Mouse (Mus musculus): ENCODE measurements around the gene Myo1e. TPM values are rescaled to one million over a fixed set of nuclear protein-coding genes. Genes with fewer than 3 reads are reported as not detected.

Myo1e gene
- 10.0 and 10.7 TPM in 2 replicates for polyA plus RNA-seq (2014; fragmentation: Nextera tagmentation; extraction: Ambion mirVana)

GRCm38 (mm10) chr9:70207151-70207831 lies at the start of gene Myo1e:
Gene Myo1e (plus strand): TSS chr9:70207350.
- ATAC-seq (ENCODE audit: insufficient read depth, low FRiP score, low TSS enrichment): peak; percentile 91
- Histone ChIP-seq H3K27me3 (ENCODE audit: control insufficient read depth, insufficient read depth, low read length) (no peaks in the 10 kb centered on the region), H3K4me2 (ENCODE audit: low read depth) (peak within 1 kb of the TSS; percentile 97), H3K9me3 (ENCODE audit: control insufficient read depth, low read length) (no peaks in the 10 kb centered on the region), H3K27ac (ENCODE audit: low read depth, low read length) (peak within 1 kb of the TSS; percentile 27; the same call in 1 of the 2 replicates), H3K4me3 (ENCODE audit: low read depth, low read length) (peak within 1 kb of the TSS; percentile 61), H3K9ac (ENCODE audit: low read length) (peak within 1 kb of the TSS; percentile 63), H3K4me1 (ENCODE audit: control insufficient read depth, insufficient read depth, low read length) (peaks cover 3% of the 10 kb centered on the region; the same call in 1 of the 2 replicates), H3K36me3 (ENCODE audit: control insufficient read depth, insufficient read depth, low read length) (no peaks in the 10 kb centered on the region)
- peak; percentile 88 for DNase-seq (ENCODE audit: low spot score)
- 1% methylated on average over 43 of the region's 43 CpGs for WGBS

- H3K9me3 ChIP-seq (ENCODE audit: control insufficient read depth, low read length): no peaks in the 10 kb centered on the region
- no peak for ATAC-seq (ENCODE audit: insufficient read depth, low FRiP score, low TSS enrichment)
- no peak overlapping the region for H3K4me3 ChIP-seq (ENCODE audit: low read depth, low read length)
- no peak overlapping the region for H3K27ac ChIP-seq (ENCODE audit: low read depth, low read length)
- WGBS: 84% methylated on average over 10 of the region's 10 CpGs
- no peaks in the 10 kb centered on the region for H3K36me3 ChIP-seq (ENCODE audit: control insufficient read depth, insufficient read depth, low read length)
- DNase-seq (ENCODE audit: low spot score): no peak
- no peaks in the 10 kb centered on the region for H3K4me1 ChIP-seq (ENCODE audit: control insufficient read depth, insufficient read depth, low read length)
- H3K27me3 ChIP-seq (ENCODE audit: control insufficient read depth, insufficient read depth, low read length): no peaks in the 10 kb centered on the region
- H3K9ac ChIP-seq (ENCODE audit: low read length): no peak overlapping the region
- H3K4me2 ChIP-seq (ENCODE audit: low read depth): no peak overlapping the region
These were observed 47.1 kb upstream of the Myo1e start for GRCm38 (mm10) chr9:70160071-70160470.

- Histone ChIP-seq H3K4me2 (ENCODE audit: low read depth) (no peak overlapping the region), H3K27me3 (ENCODE audit: control insufficient read depth, insufficient read depth, low read length) (no peaks in the 10 kb centered on the region), H3K9me3 (ENCODE audit: control insufficient read depth, low read length) (no peaks in the 10 kb centered on the region), H3K4me1 (ENCODE audit: control insufficient read depth, insufficient read depth, low read length) (no peaks in the 10 kb centered on the region), H3K36me3 (ENCODE audit: control insufficient read depth, insufficient read depth, low read length) (no peaks in the 10 kb centered on the region), H3K9ac (ENCODE audit: low read length) (no peak overlapping the region), H3K27ac (ENCODE audit: low read depth, low read length) (no peak overlapping the region), H3K4me3 (ENCODE audit: low read depth, low read length) (no peak overlapping the region)
- no peak for ATAC-seq (ENCODE audit: insufficient read depth, low FRiP score, low TSS enrichment)
- no peak for DNase-seq (ENCODE audit: low spot score)
- WGBS: 84% methylated on average over 7 of the region's 7 CpGs
These were observed 38.2 kb upstream of the Myo1e start for GRCm38 (mm10) chr9:70168973-70169372.

- Histone ChIP-seq H3K27ac (ENCODE audit: low read depth, low read length) (no peak overlapping the region), H3K9ac (ENCODE audit: low read length) (no peak overlapping the region), H3K9me3 (ENCODE audit: control insufficient read depth, low read length) (no peaks in the 10 kb centered on the region), H3K4me2 (ENCODE audit: low read depth) (no peak overlapping the region), H3K4me3 (ENCODE audit: low read depth, low read length) (no peak overlapping the region), H3K4me1 (ENCODE audit: control insufficient read depth, insufficient read depth, low read length) (peaks cover 3% of the 10 kb centered on the region; the same call in 1 of the 2 replicates), H3K36me3 (ENCODE audit: control insufficient read depth, insufficient read depth, low read length) (no peaks in the 10 kb centered on the region), H3K27me3 (ENCODE audit: control insufficient read depth, insufficient read depth, low read length) (no peaks in the 10 kb centered on the region)
- ATAC-seq (ENCODE audit: insufficient read depth, low FRiP score, low TSS enrichment): no peak
- peak; percentile 17 for DNase-seq (ENCODE audit: low spot score)
- WGBS: 57% methylated on average over 4 of the region's 4 CpGs
These were observed 32.8 kb upstream of the Myo1e start for GRCm38 (mm10) chr9:70174291-70174848.

DNA sequence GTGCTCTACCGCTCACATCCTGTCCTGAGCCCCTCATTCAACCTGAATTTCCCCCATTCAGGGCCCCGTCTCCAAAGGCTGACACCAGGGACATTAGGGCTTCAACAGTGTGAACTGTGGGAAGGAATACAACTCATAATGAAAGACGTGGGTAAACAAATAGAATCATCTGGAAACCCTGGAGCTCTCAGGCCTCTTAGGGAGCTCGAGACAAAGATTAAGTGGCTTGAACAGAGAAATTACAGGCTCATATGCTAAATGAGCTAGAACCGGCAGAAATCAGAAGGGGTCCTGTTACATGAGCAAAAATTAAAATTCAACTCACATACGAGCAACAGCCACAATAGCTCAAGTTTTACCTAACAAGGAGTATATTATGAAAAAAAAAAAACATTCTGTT lies 32.3 kb upstream of the Myo1e start:
- ATAC-seq (ENCODE audit: insufficient read depth, low FRiP score, low TSS enrichment) (no peak), DNase-seq (ENCODE audit: low spot score) (peak; percentile 13)
- peaks cover 3% of the 10 kb centered on the region; the same call in 1 of the 2 replicates for H3K4me1 ChIP-seq (ENCODE audit: control insufficient read depth, insufficient read depth, low read length)
- H3K9ac ChIP-seq (ENCODE audit: low read length): no peak overlapping the region
- no peak overlapping the region for H3K4me2 ChIP-seq (ENCODE audit: low read depth)
- H3K36me3 ChIP-seq (ENCODE audit: control insufficient read depth, insufficient read depth, low read length): no peaks in the 10 kb centered on the region
- H3K27me3 ChIP-seq (ENCODE audit: control insufficient read depth, insufficient read depth, low read length): no peaks in the 10 kb centered on the region
- H3K9me3 ChIP-seq (ENCODE audit: control insufficient read depth, low read length): no peaks in the 10 kb centered on the region
- H3K27ac ChIP-seq (ENCODE audit: low read depth, low read length): no peak overlapping the region
- H3K4me3 ChIP-seq (ENCODE audit: low read depth, low read length): no peak overlapping the region
- WGBS: 32% methylated on average over 6 of the region's 6 CpGs

DNA sequence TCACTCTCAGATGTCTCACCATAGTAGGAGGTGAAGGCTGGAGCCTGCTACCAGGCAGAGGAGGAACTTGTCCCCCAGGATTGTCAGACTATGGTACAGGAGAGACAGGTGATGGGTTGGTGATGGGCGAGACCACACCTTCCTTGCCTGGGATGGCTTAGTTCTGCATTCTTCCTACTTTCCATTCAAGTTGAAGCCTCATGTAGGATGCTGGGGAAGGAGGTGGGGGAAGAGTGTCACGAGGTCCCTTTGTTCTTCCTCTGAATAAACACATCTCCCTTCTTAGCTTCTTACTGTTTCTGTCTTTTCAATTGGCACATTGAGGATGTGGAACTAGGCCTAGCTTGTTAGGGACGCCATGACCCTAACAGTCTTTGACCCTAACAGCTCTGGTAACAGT lies 30.9 kb upstream of the Myo1e start:
- Histone ChIP-seq H3K27me3 (ENCODE audit: control insufficient read depth, insufficient read depth, low read length) (no peaks in the 10 kb centered on the region), H3K36me3 (ENCODE audit: control insufficient read depth, insufficient read depth, low read length) (no peaks in the 10 kb centered on the region), H3K27ac (ENCODE audit: low read depth, low read length) (no peak overlapping the region), H3K4me3 (ENCODE audit: low read depth, low read length) (no peak overlapping the region), H3K4me1 (ENCODE audit: control insufficient read depth, insufficient read depth, low read length) (peaks cover 3% of the 10 kb centered on the region; the same call in 1 of the 2 replicates), H3K9me3 (ENCODE audit: control insufficient read depth, low read length) (no peaks in the 10 kb centered on the region), H3K4me2 (ENCODE audit: low read depth) (no peak overlapping the region), H3K9ac (ENCODE audit: low read length) (no peak overlapping the region)
- 87% methylated on average over 3 of the region's 3 CpGs for WGBS
- ATAC-seq (ENCODE audit: insufficient read depth, low FRiP score, low TSS enrichment) (no peak), DNase-seq (ENCODE audit: low spot score) (no peak)

DNA sequence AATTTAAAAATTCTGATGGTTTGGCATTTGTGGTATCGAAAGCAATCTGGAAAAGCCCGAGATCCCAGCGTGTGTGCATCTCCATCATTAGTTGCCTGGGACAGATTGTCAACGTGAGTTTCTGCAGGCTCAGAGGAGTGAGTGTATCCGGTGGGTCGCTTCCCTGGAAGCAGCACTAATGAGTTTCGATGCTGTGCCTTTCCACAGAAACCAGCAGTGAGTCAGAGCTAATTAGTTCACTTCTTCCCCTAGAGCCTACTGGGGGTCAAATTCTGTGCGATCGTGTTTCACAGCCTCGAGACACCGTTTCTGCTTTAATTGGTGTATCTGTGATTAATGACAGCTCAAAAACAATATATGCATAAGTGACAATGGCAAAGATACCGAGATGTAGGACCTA lies 25.4 kb upstream of the Myo1e start:
- ATAC-seq (ENCODE audit: insufficient read depth, low FRiP score, low TSS enrichment) (no peak), DNase-seq (ENCODE audit: low spot score) (peak; percentile 26)
- no peak overlapping the region for H3K4me2 ChIP-seq (ENCODE audit: low read depth)
- H3K27ac ChIP-seq (ENCODE audit: low read depth, low read length): no peak overlapping the region
- H3K4me3 ChIP-seq (ENCODE audit: low read depth, low read length): no peak overlapping the region
- H3K9me3 ChIP-seq (ENCODE audit: control insufficient read depth, low read length): no peaks in the 10 kb centered on the region
- WGBS: 65% methylated on average over 12 of the region's 12 CpGs
- no peak overlapping the region for H3K9ac ChIP-seq (ENCODE audit: low read length)
- H3K36me3 ChIP-seq (ENCODE audit: control insufficient read depth, insufficient read depth, low read length): no peaks in the 10 kb centered on the region
- no peaks in the 10 kb centered on the region for H3K27me3 ChIP-seq (ENCODE audit: control insufficient read depth, insufficient read depth, low read length)
- H3K4me1 ChIP-seq (ENCODE audit: control insufficient read depth, insufficient read depth, low read length): no peaks in the 10 kb centered on the region

DNA sequence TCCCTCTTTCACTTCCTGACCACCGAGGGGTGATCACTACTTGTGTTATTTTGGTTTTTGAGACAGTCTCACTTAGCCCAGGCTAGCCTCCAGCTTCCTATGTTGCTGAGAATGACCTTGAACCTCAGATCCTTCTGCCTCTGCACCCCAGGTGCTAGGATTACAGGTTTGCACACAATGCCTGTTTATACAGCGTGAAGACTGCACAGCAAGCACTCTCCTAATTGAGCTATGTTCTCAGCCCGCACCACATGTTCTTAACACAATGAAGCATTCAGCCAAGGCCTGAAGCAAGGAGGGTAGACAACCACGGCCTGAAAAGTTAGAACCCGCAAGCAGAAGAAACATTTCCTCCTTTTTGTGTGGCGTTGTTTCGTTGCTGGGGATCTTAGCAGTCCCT lies 24.5 kb upstream of the Myo1e start:
- Histone ChIP-seq H3K4me3 (ENCODE audit: low read depth, low read length) (no peak overlapping the region), H3K9me3 (ENCODE audit: control insufficient read depth, low read length) (no peaks in the 10 kb centered on the region), H3K27ac (ENCODE audit: low read depth, low read length) (no peak overlapping the region), H3K27me3 (ENCODE audit: control insufficient read depth, insufficient read depth, low read length) (no peaks in the 10 kb centered on the region), H3K36me3 (ENCODE audit: control insufficient read depth, insufficient read depth, low read length) (no peaks in the 10 kb centered on the region), H3K4me2 (ENCODE audit: low read depth) (no peak overlapping the region), H3K9ac (ENCODE audit: low read length) (no peak overlapping the region), H3K4me1 (ENCODE audit: control insufficient read depth, insufficient read depth, low read length) (no peaks in the 10 kb centered on the region)
- ATAC-seq (ENCODE audit: insufficient read depth, low FRiP score, low TSS enrichment): no peak
- 56% methylated on average over 7 of the region's 7 CpGs for WGBS
- no peak for DNase-seq (ENCODE audit: low spot score)

DNA sequence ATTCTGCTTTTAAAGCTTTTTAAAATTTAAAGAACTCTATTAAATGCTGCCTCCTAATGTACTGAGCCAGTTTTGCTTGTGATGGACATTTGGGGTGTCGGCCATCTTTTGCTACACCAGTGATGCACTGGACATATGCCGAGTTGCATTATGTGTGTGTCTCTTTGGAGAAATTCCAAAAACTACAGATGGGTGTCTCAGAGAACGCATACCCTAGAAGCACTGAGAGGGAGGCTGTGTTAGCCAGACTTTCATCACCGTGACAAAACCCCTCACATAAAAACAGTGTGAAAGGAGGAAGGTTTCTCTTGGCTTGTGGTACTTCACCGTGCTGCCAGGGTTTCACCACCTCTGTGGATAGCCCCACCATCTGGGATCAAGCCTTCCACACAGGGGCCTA lies 14.8 kb upstream of the Myo1e start:
- ATAC-seq (ENCODE audit: insufficient read depth, low FRiP score, low TSS enrichment) (no peak), DNase-seq (ENCODE audit: low spot score) (no peak)
- H3K4me3 ChIP-seq (ENCODE audit: low read depth, low read length): no peak overlapping the region
- H3K27me3 ChIP-seq (ENCODE audit: control insufficient read depth, insufficient read depth, low read length): no peaks in the 10 kb centered on the region
- H3K9me3 ChIP-seq (ENCODE audit: control insufficient read depth, low read length): no peaks in the 10 kb centered on the region
- H3K4me2 ChIP-seq (ENCODE audit: low read depth): no peak overlapping the region
- no peaks in the 10 kb centered on the region for H3K4me1 ChIP-seq (ENCODE audit: control insufficient read depth, insufficient read depth, low read length)
- no peak overlapping the region for H3K27ac ChIP-seq (ENCODE audit: low read depth, low read length)
- no peak overlapping the region for H3K9ac ChIP-seq (ENCODE audit: low read length)
- 85% methylated on average over 5 of the region's 5 CpGs for WGBS
- no peaks in the 10 kb centered on the region for H3K36me3 ChIP-seq (ENCODE audit: control insufficient read depth, insufficient read depth, low read length)
